Mouse (Mus musculus): ENCODE data around the gene Ooep.

- TF ChIP-seq MAFK (IDR thresholded peaks at IDR 0.05; ENCODE audit: borderline replicate concordance, low read depth, low read length): no peak
- TF ChIP-seq POLR2A (IDR thresholded peaks at IDR 0.05; ENCODE audit: control insufficient read depth in 1 of 2, insufficient read depth in 1 of 2, low read depth in 1 of 2, low read length in 2 of 2, poor library complexity in 1 of 2): no peak
- TF ChIP-seq NRF1 (IDR thresholded peaks at IDR 0.05; ENCODE audit: insufficient read depth, low read depth, low read length, poor library complexity, severe bottlenecking): no peak
- no peak for TF ChIP-seq CTCF (IDR thresholded peaks at IDR 0.05 in 2 of 3, conservative IDR thresholded peaks at IDR 0.05 in 1 of 3; ENCODE audit: control insufficient read depth in 1 of 3, insufficient read depth in 1 of 3, low read depth in 2 of 3, low read length in 3 of 3, poor library complexity in 1 of 3, severe bottlenecking in 1 of 3)
- no peak for TF ChIP-seq ZMIZ1 (IDR thresholded peaks at IDR 0.05; ENCODE audit: low read depth, low read length)
- no peak for TF ChIP-seq MYB (IDR thresholded peaks at IDR 0.05; ENCODE audit: low read depth, low read length)
- TF ChIP-seq CHD1 (IDR thresholded peaks at IDR 0.05; ENCODE audit: low read depth, low read length): no peak
- TF ChIP-seq TAL1 (IDR thresholded peaks at IDR 0.05; ENCODE audit: low read length): no peak
Measured at GRCm38 (mm10) chr9:78401596-78401995, 23.1 kb upstream of the Ooep start.
